Mouse (Mus musculus): Measurements from ENCODE around the gene Stk19.
"Not testable (repeated sequence)": the region's sequence is repeated elsewhere in the genome, so short reads cannot be mapped to it uniquely, and the experiment has no call there.

GRCm38 (mm10) chr17:34803367-34803766, 33.4 kb downstream of the Stk19 start:
- TF ChIP-seq EP300 (IDR thresholded peaks at IDR 0.05; ENCODE audit: insufficient read depth, low read depth, low read length); POLR2A (IDR thresholded peaks at IDR 0.05; ENCODE audit: insufficient read depth, low read depth, low read length); CTCF (IDR thresholded peaks at IDR 0.05): not testable (repeated sequence)
